Mouse (Mus musculus) R1 (cell line): ENCODE measurements around the gene Gcc2.
"Not testable (repeated sequence)": the region's sequence is repeated elsewhere in the genome, so short reads cannot be mapped to it uniquely, and the experiment has no call there.

Experiments used
- DNase-seq: peaks from one replicate; pipeline ENCODE4 v3.0.0-alpha.2; 2018; ENCODE audit warnings: low read depth, low spot score

The Gcc2 gene

GRCm38 (mm10) chr10:58231779-58232640 is 23.3 kb upstream of the Gcc2 start:
- peak; percentile 87 for DNase-seq

GRCm38 (mm10) chr10:58232641-58232969 is 22.7 kb upstream of the Gcc2 start, which contains the start of gene Duxf3:
Gene Duxf3 (minus strand): TSS chr10:58232675.
- DNase-seq = not testable (repeated sequence)

- DNase-seq = not testable (repeated sequence)
Measured at GRCm38 (mm10) chr10:58233054-58233739, 22.1 kb upstream of the Gcc2 start.

- DNase-seq = peak; percentile 8
Measured at GRCm38 (mm10) chr10:58233740-58234121, 21.6 kb upstream of the Gcc2 start.

GRCm38 (mm10) chr10:58234985-58235384 is 20.3 kb upstream of the Gcc2 start:
- not testable (repeated sequence) for DNase-seq

- DNase-seq = peak; percentile 31
Measured at GRCm38 (mm10) chr10:58236613-58237012, 18.7 kb upstream of the Gcc2 start, which contains the start of gene Gm4981. Gene Gm4981 (minus strand): TSS chr10:58236701.

- DNase-seq = peak; percentile 59
Measured at GRCm38 (mm10) chr10:58238984-58239740, 16.1 kb upstream of the Gcc2 start.

GRCm38 (mm10) chr10:58249535-58249934 is 5.8 kb upstream of the Gcc2 start:
- no peak for DNase-seq

GRCm38 (mm10) chr10:58254635-58255175 is 592 bp upstream of the Gcc2 start:
- peak; percentile 24 for DNase-seq

- DNase-seq = no peak
Measured at GRCm38 (mm10) chr10:58255954-58256353, 657 bp downstream of the Gcc2 start.

GRCm38 (mm10) chr10:58258466-58258865 is 3.2 kb downstream of the Gcc2 start:
- peak; percentile 41 for DNase-seq

- DNase-seq = no peak
Measured at GRCm38 (mm10) chr10:58282238-58282637, 26.9 kb downstream of the Gcc2 start.

- DNase-seq = no peak
Measured at GRCm38 (mm10) chr10:58290742-58291141, 35.4 kb downstream of the Gcc2 start.

- no peak for DNase-seq
Measured at GRCm38 (mm10) chr10:58294246-58294645, 38.9 kb downstream of the Gcc2 start.

- DNase-seq = no peak
Measured at GRCm38 (mm10) chr10:58295605-58296004, 40.3 kb downstream of the Gcc2 start.

- DNase-seq = no peak
Measured at GRCm38 (mm10) chr10:58304996-58305395, 49.7 kb downstream of the Gcc2 start.

GRCm38 (mm10) chr10:58306897-58307296 is 51.6 kb downstream of the Gcc2 start:
- no peak for DNase-seq

- no peak for DNase-seq
Measured at GRCm38 (mm10) chr10:58310791-58311190, 55.5 kb downstream of the Gcc2 start.

- peak; percentile 60 for DNase-seq
Measured at GRCm38 (mm10) chr10:58312887-58313286, 57.6 kb downstream of the Gcc2 start.

GRCm38 (mm10) chr10:58320881-58321280 is 65.6 kb downstream of the Gcc2 start:
- DNase-seq = peak; percentile 6

GRCm38 (mm10) chr10:58322361-58323027 is 67.2 kb downstream of the Gcc2 start:
- DNase-seq = no peak
